Mouse (Mus musculus): ENCODE measurements around the gene Fgd2.
"Not testable (repeated sequence)": the region's sequence is repeated elsewhere in the genome, so short reads cannot be mapped to it uniquely, and the experiment has no call there.

The Fgd2 gene

GRCm38 (mm10) chr17:29368726-29369125 is 8.0 kb downstream of the Fgd2 start:
- DNase-seq, result no peak

- peak; percentile 95 for DNase-seq
Measured at GRCm38 (mm10) chr17:29370984-29371723, 10.4 kb downstream of the Fgd2 start.

GRCm38 (mm10) chr17:29375871-29376270 is 15.2 kb downstream of the Fgd2 start:
- DNase-seq, result no peak

GRCm38 (mm10) chr17:29378056-29378455 is 17.3 kb downstream of the Fgd2 start:
- DNase-seq, result no peak

- DNase-seq, result no peak
Measured at GRCm38 (mm10) chr17:29380241-29380640, 19.5 kb downstream of the Fgd2 start.

GRCm38 (mm10) chr17:29381472-29381871 is 20.8 kb downstream of the Fgd2 start:
- peak; percentile 79 for DNase-seq

- DNase-seq, result peak; percentile 20
Measured at GRCm38 (mm10) chr17:29382417-29382816, 21.7 kb downstream of the Fgd2 start.

- DNase-seq, result no peak
Measured at GRCm38 (mm10) chr17:29383923-29384322, 23.2 kb downstream of the Fgd2 start.

- peak; percentile 88 for DNase-seq
Measured at GRCm38 (mm10) chr17:29384850-29385438, 24.2 kb downstream of the Fgd2 start.

GRCm38 (mm10) chr17:29385746-29386145 is 25.0 kb downstream of the Fgd2 start:
- no peak for DNase-seq

GRCm38 (mm10) chr17:29388978-29389377 is 28.3 kb downstream of the Fgd2 start:
- DNase-seq, result peak; percentile 21

GRCm38 (mm10) chr17:29391280-29391679 is 30.6 kb downstream of the Fgd2 start:
- no peak for DNase-seq

GRCm38 (mm10) chr17:29393335-29394089 is 32.8 kb downstream of the Fgd2 start:
- peak; percentile 33 for DNase-seq

- DNase-seq, result no peak
Measured at GRCm38 (mm10) chr17:29394106-29394760, 33.5 kb downstream of the Fgd2 start.

- not testable (repeated sequence) for DNase-seq
Measured at GRCm38 (mm10) chr17:29394761-29395160, 34.0 kb downstream of the Fgd2 start.

- peak; percentile 51 for DNase-seq
Measured at GRCm38 (mm10) chr17:29395381-29395780, 34.7 kb downstream of the Fgd2 start.

GRCm38 (mm10) chr17:29396056-29396799 is 35.5 kb downstream of the Fgd2 start:
- DNase-seq, result no peak

GRCm38 (mm10) chr17:29396821-29397242 is 36.1 kb downstream of the Fgd2 start:
- DNase-seq, result peak; percentile 83

GRCm38 (mm10) chr17:29397480-29398433 is 37.0 kb downstream of the Fgd2 start:
- DNase-seq, result peak; percentile 85

GRCm38 (mm10) chr17:29398434-29399026 is 37.8 kb downstream of the Fgd2 start:
- no peak for DNase-seq
